Mouse (Mus musculus) urinary bladder, adult 2 months (tissue): ENCODE data around the gene Itgb7. TPM values are rescaled to one million over a fixed set of nuclear protein-coding genes. Genes with fewer than 3 reads are reported as not detected.

Source experiments
- DNase-seq: peaks from one replicate; pipeline ENCODE4 v3.0.0; 2022; ENCODE audit warnings: low spot score
- polyA plus RNA-seq: library from polyadenylated mRNA; depleted of rRNA; stranded (reverse); fragments of >200 nt; gene quantifications from 2 replicates; pipeline ENCODE4 v1.2.3, GENCODE M21; 2012

Gene Itgb7
- polyA plus RNA-seq, 1 experiment = 7.0 TPM

- DNase-seq = no peak
These were observed 17.1 kb upstream of the Itgb7 start for GRCm38 (mm10) chr15:102248812-102249191.

GRCm38 (mm10) chr15:102248131-102248811, 16.5 kb upstream of the Itgb7 start:
- no peak for DNase-seq

- DNase-seq = peak; percentile 80
These were observed 15.7 kb upstream of the Itgb7 start for GRCm38 (mm10) chr15:102247252-102248130.

- peak; percentile 93 for DNase-seq
These were observed 15.1 kb upstream of the Itgb7 start for GRCm38 (mm10) chr15:102246866-102247251.

- no peak for DNase-seq
These were observed 14.4 kb upstream of the Itgb7 start for GRCm38 (mm10) chr15:102245891-102246741.

- no peak for DNase-seq
These were observed 13.7 kb upstream of the Itgb7 start for GRCm38 (mm10) chr15:102245461-102245881.

- DNase-seq = no peak
These were observed 12.8 kb upstream of the Itgb7 start for GRCm38 (mm10) chr15:102244306-102245191.

GRCm38 (mm10) chr15:102243229-102244190, 11.8 kb upstream of the Itgb7 start:
- DNase-seq = no peak

- no peak for DNase-seq
These were observed 10.9 kb upstream of the Itgb7 start for GRCm38 (mm10) chr15:102242404-102243228.

GRCm38 (mm10) chr15:102240607-102241006, 8.9 kb upstream of the Itgb7 start:
- no peak for DNase-seq

GRCm38 (mm10) chr15:102239851-102240250, 8.1 kb upstream of the Itgb7 start:
- no peak for DNase-seq

- no peak for DNase-seq
These were observed 7.5 kb upstream of the Itgb7 start for GRCm38 (mm10) chr15:102239260-102239590.

GRCm38 (mm10) chr15:102238543-102239259, 7.0 kb upstream of the Itgb7 start:
- DNase-seq = no peak

GRCm38 (mm10) chr15:102235371-102236027, 3.8 kb upstream of the Itgb7 start:
- no peak for DNase-seq

GRCm38 (mm10) chr15:102233896-102234295, 2.2 kb upstream of the Itgb7 start:
- no peak for DNase-seq

GRCm38 (mm10) chr15:102232764-102233163, 1.0 kb upstream of the Itgb7 start:
- DNase-seq = no peak

- DNase-seq = no peak
These were observed 1.1 kb downstream of the Itgb7 start for GRCm38 (mm10) chr15:102230408-102231321.
